Mouse (Mus musculus): ENCODE results near the gene Ctsd. TPM values are rescaled to one million over a fixed set of nuclear protein-coding genes. Genes with fewer than 3 reads are reported as not detected.

Ctsd gene
- polyA plus RNA-seq, 1 experiment from 2014 or later: 316 TPM

DNA sequence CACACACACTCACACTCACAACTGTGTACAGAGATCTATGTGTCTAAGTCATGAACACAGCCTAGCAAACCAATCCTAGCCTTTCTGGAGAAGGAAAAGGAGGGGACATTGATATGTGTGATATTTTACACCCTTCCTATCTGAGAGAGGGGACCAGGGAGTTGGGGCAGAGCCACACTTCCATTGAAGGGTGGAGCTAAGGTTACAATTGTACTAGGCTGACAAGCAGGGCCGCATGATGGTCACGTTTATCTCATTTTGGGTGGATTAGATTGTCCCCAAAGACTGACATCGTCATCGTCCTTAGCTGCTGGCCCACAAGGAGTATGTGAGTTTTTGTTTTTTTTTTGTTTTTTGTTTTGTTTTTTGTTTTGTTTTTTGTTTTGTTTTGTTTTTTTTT is 56.6 kb downstream of the Ctsd start:
- H3K9ac ChIP-seq (ENCODE audit: low read depth, low read length): no peak overlapping the region
- DNase-seq (ENCODE audit: low spot score): no peak
- H3K4me1 ChIP-seq (replicated peaks; ENCODE audit: control insufficient read depth, insufficient read depth, low read length): peaks cover 26% of the 10 kb centered on the region
- ATAC-seq (replicated peaks; ENCODE audit: low FRiP score): no peak; the same call in 1 of the 2 replicates
- WGBS: 30% methylated on average over 4 of the region's 4 CpGs
- H3K4me3 ChIP-seq (ENCODE audit: low read depth, low read length): no peak overlapping the region
- no peak overlapping the region for H3K4me2 ChIP-seq
- no peaks in the 10 kb centered on the region for H3K27me3 ChIP-seq (replicated peaks; ENCODE audit: control insufficient read depth, insufficient read depth, low read length)
- H3K27ac ChIP-seq (ENCODE audit: low read depth, low read length): no peak overlapping the region
- H3K36me3 ChIP-seq (ENCODE audit: control insufficient read depth, insufficient read depth, low read length): no peaks in the 10 kb centered on the region
- H3K9me3 ChIP-seq (ENCODE audit: control insufficient read depth, low read length): no peaks in the 10 kb centered on the region

DNA sequence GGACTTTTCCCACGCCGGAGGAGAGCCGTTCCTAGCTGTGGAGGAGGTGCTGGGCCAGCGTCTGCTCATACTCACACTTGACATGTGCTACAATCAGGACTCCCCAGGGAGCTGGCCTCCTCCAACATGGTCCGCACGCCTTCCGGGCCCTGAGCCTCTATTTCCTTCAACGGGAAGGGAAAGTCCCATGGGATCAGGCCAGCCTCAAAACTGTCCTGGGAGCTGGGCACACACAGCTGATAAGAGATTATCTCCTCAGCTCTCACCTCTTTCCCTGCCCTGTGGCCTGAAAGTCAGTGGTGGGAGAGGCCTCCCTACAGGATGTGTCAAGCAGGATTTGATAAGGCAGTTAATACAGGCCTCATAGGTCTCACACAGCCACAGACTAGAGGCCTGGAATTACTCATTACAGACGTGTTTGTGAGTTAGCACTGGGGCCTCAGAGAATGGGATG is 57.5 kb downstream of the Ctsd start:
- Histone ChIP-seq H3K27ac (ENCODE audit: low read depth, low read length) (peak overlapping the region; percentile 67), H3K9me3 (ENCODE audit: control insufficient read depth, low read length) (no peaks in the 10 kb centered on the region), H3K4me1 (replicated peaks; ENCODE audit: control insufficient read depth, insufficient read depth, low read length) (peaks cover 26% of the 10 kb centered on the region), H3K4me3 (ENCODE audit: low read depth, low read length) (no peak overlapping the region), H3K36me3 (ENCODE audit: control insufficient read depth, insufficient read depth, low read length) (no peaks in the 10 kb centered on the region), H3K4me2 (no peak overlapping the region), H3K9ac (ENCODE audit: low read depth, low read length) (no peak overlapping the region), H3K27me3 (replicated peaks; ENCODE audit: control insufficient read depth, insufficient read depth, low read length) (no peaks in the 10 kb centered on the region)
- 29% methylated on average over 9 of the region's 9 CpGs for WGBS
- DNase-seq (ENCODE audit: low spot score) (no peak), ATAC-seq (replicated peaks; ENCODE audit: low FRiP score) (peak; percentile 67)

DNA sequence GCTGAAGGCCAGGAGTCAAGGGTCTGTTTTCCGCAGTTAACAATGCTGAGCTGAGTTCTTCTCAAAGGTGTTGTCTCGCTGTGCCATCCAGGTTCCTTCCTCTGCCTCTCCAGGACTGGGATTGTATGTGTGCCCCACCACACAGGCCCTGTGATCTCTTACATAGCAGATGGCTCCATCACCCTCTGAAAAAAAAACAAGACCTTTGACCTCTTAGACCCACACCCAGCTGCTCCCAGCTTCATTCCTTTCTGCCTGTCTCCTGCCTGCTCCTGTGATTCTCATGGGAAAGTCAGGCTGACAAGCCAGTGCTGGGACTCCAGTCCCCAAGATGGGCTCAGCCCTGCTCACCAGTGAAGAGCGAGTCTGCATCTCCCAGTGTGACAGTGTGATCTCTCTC is 59.3 kb downstream of the Ctsd start:
- H3K4me3 ChIP-seq (ENCODE audit: low read depth, low read length): no peak overlapping the region
- no peak overlapping the region for H3K4me2 ChIP-seq
- no peak overlapping the region for H3K27ac ChIP-seq (ENCODE audit: low read depth, low read length)
- H3K4me1 ChIP-seq (replicated peaks; ENCODE audit: control insufficient read depth, insufficient read depth, low read length): peaks cover 17% of the 10 kb centered on the region
- ATAC-seq (replicated peaks; ENCODE audit: low FRiP score) (no peak), DNase-seq (ENCODE audit: low spot score) (no peak)
- no peaks in the 10 kb centered on the region for H3K36me3 ChIP-seq (ENCODE audit: control insufficient read depth, insufficient read depth, low read length)
- WGBS: 56% methylated on average over 3 of the region's 3 CpGs
- H3K9me3 ChIP-seq (ENCODE audit: control insufficient read depth, low read length): no peaks in the 10 kb centered on the region
- no peaks in the 10 kb centered on the region for H3K27me3 ChIP-seq (replicated peaks; ENCODE audit: control insufficient read depth, insufficient read depth, low read length)
- H3K9ac ChIP-seq (ENCODE audit: low read depth, low read length): no peak overlapping the region

DNA sequence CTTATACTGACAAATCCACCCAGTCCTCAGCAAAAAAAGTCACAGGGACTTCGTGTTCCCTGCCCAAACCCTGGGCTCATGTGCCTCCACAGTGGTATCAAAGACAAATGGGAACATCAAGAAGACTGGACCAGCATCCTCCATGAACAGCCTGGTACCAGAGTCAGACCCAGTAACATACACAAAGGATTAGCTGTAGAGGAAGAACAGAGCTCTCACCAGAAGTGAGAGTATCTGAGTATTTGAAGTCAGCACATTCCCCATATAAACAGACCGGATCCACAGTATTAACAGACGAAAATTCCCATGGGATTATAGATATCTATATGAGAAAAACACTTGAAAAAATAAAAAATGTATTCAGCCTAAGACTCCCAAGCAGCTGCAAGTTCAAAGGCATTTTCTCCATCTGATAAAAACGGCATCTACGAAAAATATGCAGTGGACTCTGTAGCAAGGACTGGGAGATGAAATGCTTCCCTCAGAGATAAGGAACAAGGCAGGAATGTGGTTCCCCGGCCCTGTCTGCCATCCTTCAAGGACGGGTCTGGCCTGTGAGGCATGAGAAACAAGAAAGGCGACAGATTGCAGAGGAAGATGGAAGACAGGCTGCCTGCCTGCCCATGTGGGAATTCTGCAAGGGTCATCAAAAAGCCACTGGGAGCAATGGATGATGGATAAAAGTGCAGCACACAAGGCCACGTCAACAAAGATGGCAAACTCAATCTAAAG is 61.0 kb downstream of the Ctsd start:
- no peak overlapping the region for H3K4me3 ChIP-seq (ENCODE audit: low read depth, low read length)
- H3K4me2 ChIP-seq: no peak overlapping the region
- peak overlapping the region; percentile 55; the same call in 1 of the 2 replicates for H3K27ac ChIP-seq (ENCODE audit: low read depth, low read length)
- H3K4me1 ChIP-seq (replicated peaks; ENCODE audit: control insufficient read depth, insufficient read depth, low read length): peaks cover 17% of the 10 kb centered on the region
- 39% methylated on average over 9 of the region's 9 CpGs for WGBS
- no peak overlapping the region for H3K9ac ChIP-seq (ENCODE audit: low read depth, low read length)
- ATAC-seq (replicated peaks; ENCODE audit: low FRiP score) (no peak), DNase-seq (ENCODE audit: low spot score) (no peak)
- no peaks in the 10 kb centered on the region for H3K27me3 ChIP-seq (replicated peaks; ENCODE audit: control insufficient read depth, insufficient read depth, low read length)
- no peaks in the 10 kb centered on the region for H3K36me3 ChIP-seq (ENCODE audit: control insufficient read depth, insufficient read depth, low read length)
- no peaks in the 10 kb centered on the region for H3K9me3 ChIP-seq (ENCODE audit: control insufficient read depth, low read length)

Other genes starting within 250 kb of the Ctsd start
- not detected in 2 replicates for gene Gm45337, start 243.4 kb downstream of the Ctsd start, polyA plus RNA-seq (2014; fragmentation: Nextera tagmentation; extraction: Ambion mirVana)
- gene Gm29735, start 230.9 kb downstream of the Ctsd start, polyA plus RNA-seq (2014; fragmentation: Nextera tagmentation; extraction: Ambion mirVana): not detected in 2 replicates
- gene Gm4553, start 222.3 kb downstream of the Ctsd start, polyA plus RNA-seq (2014; fragmentation: Nextera tagmentation; extraction: Ambion mirVana): not detected in 2 replicates
- gene Krtap5-2, start 212.0 kb downstream of the Ctsd start, polyA plus RNA-seq (2014; fragmentation: Nextera tagmentation; extraction: Ambion mirVana): not detected in 2 replicates
- gene Gm10153, start 197.6 kb downstream of the Ctsd start, polyA plus RNA-seq (2014; fragmentation: Nextera tagmentation; extraction: Ambion mirVana): not detected in 2 replicates
- not detected in 2 replicates for gene Krtap5-3, start 186.7 kb downstream of the Ctsd start, polyA plus RNA-seq (2014; fragmentation: Nextera tagmentation; extraction: Ambion mirVana)
- gene Gm7579, start 176.2 kb downstream of the Ctsd start, polyA plus RNA-seq (2014; fragmentation: Nextera tagmentation; extraction: Ambion mirVana): not detected in 2 replicates
- gene Krtap5-5, start 158.1 kb downstream of the Ctsd start, polyA plus RNA-seq (2014; fragmentation: Nextera tagmentation; extraction: Ambion mirVana): not detected in 2 replicates
- not detected in 2 replicates for gene Gm40460, start 147.0 kb downstream of the Ctsd start, polyA plus RNA-seq (2014; fragmentation: Nextera tagmentation; extraction: Ambion mirVana)
- not detected in 2 replicates for gene Gm2431, start 129.7 kb downstream of the Ctsd start, polyA plus RNA-seq (2014; fragmentation: Nextera tagmentation; extraction: Ambion mirVana)
- gene Gm4559, start 113.7 kb downstream of the Ctsd start, polyA plus RNA-seq (2014; fragmentation: Nextera tagmentation; extraction: Ambion mirVana): not detected in 2 replicates
- gene Krtap5-1, start 90.9 kb downstream of the Ctsd start, polyA plus RNA-seq (2014; fragmentation: Nextera tagmentation; extraction: Ambion mirVana): not detected in 2 replicates
- gene Krtap5-4, start 84.5 kb downstream of the Ctsd start, polyA plus RNA-seq (2014; fragmentation: Nextera tagmentation; extraction: Ambion mirVana): not detected in 2 replicates
- 1.8 and 2.4 TPM in 2 replicates for gene Ifitm10, start 14.3 kb downstream of the Ctsd start, polyA plus RNA-seq (2014; fragmentation: Nextera tagmentation; extraction: Ambion mirVana)
- not detected in 2 replicates for gene Gm49369, start 5.4 kb downstream of the Ctsd start, polyA plus RNA-seq (2014; fragmentation: Nextera tagmentation; extraction: Ambion mirVana)
- gene Syt8, start 46.8 kb upstream of the Ctsd start, polyA plus RNA-seq (2014; fragmentation: Nextera tagmentation; extraction: Ambion mirVana): 0.41 and 0.42 TPM in 2 replicates
- 1.9 and 3.7 TPM in 2 replicates for gene Tnni2, start 53.8 kb upstream of the Ctsd start, polyA plus RNA-seq (2014; fragmentation: Nextera tagmentation; extraction: Ambion mirVana)
- 19.2 and 20.7 TPM in 2 replicates for gene Lsp1, start 72.8 kb upstream of the Ctsd start, polyA plus RNA-seq (2014; fragmentation: Nextera tagmentation; extraction: Ambion mirVana)
- 1.5 and 2.4 TPM in 2 replicates for gene Tnnt3, start 110.8 kb upstream of the Ctsd start, polyA plus RNA-seq (2014; fragmentation: Nextera tagmentation; extraction: Ambion mirVana)
- 20.8 and 22.2 TPM in 2 replicates for gene Mrpl23, start 144.6 kb upstream of the Ctsd start, polyA plus RNA-seq (2014; fragmentation: Nextera tagmentation; extraction: Ambion mirVana)

Measured in liver, embryonic 11.5 days (tissue).